Mouse (Mus musculus): ENCODE results near the gene Abcd1. TPM values are rescaled to one million over a fixed set of nuclear protein-coding genes. Genes with fewer than 3 reads are reported as not detected.
"Not testable (repeated sequence)": the region's sequence is repeated elsewhere in the genome, so short reads cannot be mapped to it uniquely, and the experiment has no call there.

Gene Abcd1
- polyA plus RNA-seq, 1 experiment from 2014 or later = 10.4 TPM

GRCm38 (mm10) chrX:73715476-73716108 is 805 bp upstream of the Abcd1 start:
- WGBS = 28% methylated on average over 20 of the region's 21 CpGs

GRCm38 (mm10) chrX:73716709-73717545 is 530 bp downstream of the Abcd1 start:
- Histone ChIP-seq H3K36me3 (replicated peaks) (no peaks in the 10 kb centered on the region; the same call in 1 of the 2 replicates), H3K9ac (peak overlapping the region; percentile 45), H3K27me3 (no peaks in the 10 kb centered on the region), H3K9me3 (no peaks in the 10 kb centered on the region), H3K27ac (peak overlapping the region; percentile 82; the same call in 1 of the 2 replicates), H3K4me2 (peak overlapping the region; percentile 66), H3K4me1 (peaks cover 35% of the 10 kb centered on the region), H3K4me3 (replicated peaks) (peak overlapping the region; percentile 52)
- ATAC-seq (ENCODE audit: low FRiP score) = peak; percentile 71
- WGBS = 30% methylated on average over 29 of the region's 30 CpGs

More at GRCm38 (mm10) chrX:73715476-73716108, 805 bp upstream of the Abcd1 start:
- Histone ChIP-seq H3K4me2 (peak overlapping the region; percentile 66), H3K27me3 (no peaks in the 10 kb centered on the region), H3K4me1 (peaks cover 35% of the 10 kb centered on the region), H3K4me3 (replicated peaks) (peak overlapping the region; percentile 52), H3K27ac (peak overlapping the region; percentile 82), H3K9me3 (no peaks in the 10 kb centered on the region), H3K36me3 (replicated peaks) (peaks cover 5% of the 10 kb centered on the region), H3K9ac (peak overlapping the region; percentile 54)
- ATAC-seq (ENCODE audit: low FRiP score) = no peak; the same call in none of the 2 replicates

DNA sequence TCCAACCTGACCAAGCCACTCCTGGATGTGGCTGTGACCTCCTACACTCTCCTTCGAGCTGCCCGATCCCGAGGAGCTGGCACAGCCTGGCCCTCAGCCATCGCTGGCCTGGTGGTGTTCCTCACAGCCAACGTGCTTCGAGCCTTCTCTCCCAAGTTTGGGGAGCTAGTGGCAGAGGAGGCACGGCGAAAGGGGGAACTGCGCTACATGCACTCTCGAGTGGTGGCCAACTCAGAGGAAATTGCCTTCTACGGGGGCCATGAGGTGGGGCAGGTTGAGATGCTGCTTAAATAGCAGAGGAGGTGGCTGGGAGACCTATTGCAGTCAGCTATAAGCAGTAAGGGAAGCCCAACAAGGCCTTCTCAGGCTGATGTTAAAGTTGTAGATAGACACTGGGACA is 1.3 kb downstream of the Abcd1 start:
- H3K27ac ChIP-seq = no peak overlapping the region
- H3K36me3 ChIP-seq (replicated peaks) = no peaks in the 10 kb centered on the region; the same call in 1 of the 2 replicates
- no peaks in the 10 kb centered on the region for H3K9me3 ChIP-seq
- ATAC-seq (ENCODE audit: low FRiP score) = no peak
- H3K4me3 ChIP-seq (replicated peaks) = peak overlapping the region; percentile 52; the same call in 1 of the 2 replicates
- peak overlapping the region; percentile 66 for H3K4me2 ChIP-seq
- no peak overlapping the region for H3K9ac ChIP-seq
- H3K27me3 ChIP-seq = no peaks in the 10 kb centered on the region
- H3K4me1 ChIP-seq = peaks cover 35% of the 10 kb centered on the region
- 72% methylated on average over 11 of the region's 11 CpGs for WGBS

DNA sequence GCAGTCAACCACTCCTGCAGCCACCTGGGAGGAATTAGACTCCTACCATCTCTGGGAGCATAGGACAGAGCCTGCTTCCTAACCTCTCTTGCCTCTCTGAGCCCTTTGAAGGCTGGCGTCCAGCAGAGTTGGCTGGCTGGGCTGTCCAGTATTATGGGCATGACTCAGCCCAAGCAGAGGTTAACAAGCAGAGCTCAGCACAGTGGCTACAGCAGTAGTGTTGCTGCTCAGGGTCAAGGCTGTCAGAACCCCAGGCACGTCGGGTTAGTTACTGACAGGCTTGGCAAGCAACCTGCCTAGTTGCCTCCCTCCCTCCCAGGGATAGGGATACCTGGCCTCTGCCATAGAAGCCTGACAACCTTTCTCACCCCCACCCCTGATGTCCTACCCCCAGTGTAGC is 1.9 kb downstream of the Abcd1 start:
- Histone ChIP-seq H3K27me3 (no peaks in the 10 kb centered on the region), H3K4me3 (replicated peaks) (no peak overlapping the region), H3K9me3 (no peaks in the 10 kb centered on the region), H3K36me3 (replicated peaks) (no peaks in the 10 kb centered on the region; the same call in 1 of the 2 replicates), H3K9ac (peak overlapping the region; percentile 4; the same call in 1 of the 2 replicates), H3K27ac (no peak overlapping the region), H3K4me1 (peaks cover 35% of the 10 kb centered on the region), H3K4me2 (peak overlapping the region; percentile 66)
- no peak for ATAC-seq (ENCODE audit: low FRiP score)
- 54% methylated on average over 3 of the region's 3 CpGs for WGBS

DNA sequence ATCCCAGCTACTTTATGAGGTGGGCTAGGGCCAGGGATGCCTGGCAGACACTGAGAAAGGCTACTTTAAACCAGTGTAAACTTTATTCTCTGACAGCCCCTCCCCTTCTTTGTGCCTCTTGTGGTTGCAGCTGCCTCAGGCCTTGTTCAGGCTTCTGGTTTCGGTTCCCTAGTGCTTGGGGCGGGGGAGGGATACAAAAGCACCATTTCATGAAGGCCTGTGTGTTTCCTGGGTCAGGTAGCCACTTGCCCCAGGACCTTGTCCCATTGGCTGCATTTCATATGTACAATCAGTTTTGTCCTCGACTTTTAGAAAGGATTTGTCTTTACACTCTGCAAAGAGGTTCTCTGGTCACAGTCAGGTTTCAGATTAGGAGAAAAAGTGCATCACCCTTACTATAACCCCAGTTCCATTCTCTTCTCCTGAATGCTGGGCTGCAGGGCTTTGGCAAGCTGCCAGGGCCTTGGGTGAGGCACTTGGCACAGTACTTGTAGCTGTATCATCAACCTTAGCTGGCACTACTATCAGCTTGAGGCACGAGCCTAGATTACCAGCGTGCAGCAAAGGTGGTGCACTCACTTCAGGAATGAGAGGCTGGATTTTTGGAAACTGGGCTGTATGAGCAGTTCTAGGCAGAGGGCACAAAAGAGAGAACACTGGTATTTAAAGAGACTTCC is 2.4 kb downstream of the Abcd1 start:
- H3K4me3 ChIP-seq (replicated peaks) = no peak overlapping the region
- 39% methylated on average over 5 of the region's 5 CpGs for WGBS
- H3K4me2 ChIP-seq = peak overlapping the region; percentile 66
- H3K9me3 ChIP-seq = no peaks in the 10 kb centered on the region
- H3K27me3 ChIP-seq = no peaks in the 10 kb centered on the region
- no peaks in the 10 kb centered on the region for H3K36me3 ChIP-seq (replicated peaks)
- peak overlapping the region; percentile 36; the same call in 1 of the 2 replicates for H3K27ac ChIP-seq
- H3K9ac ChIP-seq = peak overlapping the region; percentile 4; the same call in 1 of the 2 replicates
- no peak for ATAC-seq (ENCODE audit: low FRiP score)
- peaks cover 35% of the 10 kb centered on the region for H3K4me1 ChIP-seq

GRCm38 (mm10) chrX:73730908-73731307 is 14.5 kb downstream of the Abcd1 start:
- Histone ChIP-seq H3K36me3 (replicated peaks) (no peaks in the 10 kb centered on the region), H3K4me3 (replicated peaks) (no peak overlapping the region), H3K9me3 (no peaks in the 10 kb centered on the region), H3K27ac (no peak overlapping the region), H3K9ac (no peak overlapping the region), H3K4me2 (no peak overlapping the region), H3K27me3 (no peaks in the 10 kb centered on the region), H3K4me1 (no peaks in the 10 kb centered on the region)
- 53% methylated on average over 1 of the region's 1 CpGs for WGBS
- ATAC-seq (ENCODE audit: low FRiP score) = no peak

DNA sequence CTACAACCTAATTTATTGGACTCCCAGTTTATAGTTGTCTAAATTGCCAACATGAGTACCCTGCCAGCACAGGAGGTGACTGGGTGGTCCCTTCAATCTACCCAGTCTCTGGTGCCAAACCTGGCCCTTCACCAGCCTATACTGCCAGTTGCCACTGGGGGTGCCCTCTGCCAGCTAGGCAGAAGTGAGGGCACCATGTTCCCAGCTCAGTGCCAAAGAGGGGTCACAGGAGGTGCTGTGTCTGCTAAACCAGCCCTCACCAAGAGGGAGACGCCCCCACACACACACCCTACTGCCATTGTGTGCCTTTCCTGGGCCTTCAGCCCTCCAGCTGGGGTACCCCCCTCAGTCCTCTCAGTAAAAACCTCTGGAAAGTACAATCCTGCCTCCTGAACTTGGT is 21.8 kb downstream of the Abcd1 start:
- H3K4me3 ChIP-seq (replicated peaks) = no peak overlapping the region
- no peaks in the 10 kb centered on the region for H3K9me3 ChIP-seq
- no peak overlapping the region for H3K9ac ChIP-seq
- ATAC-seq (ENCODE audit: low FRiP score) = no peak
- H3K27me3 ChIP-seq = no peaks in the 10 kb centered on the region
- H3K4me1 ChIP-seq = no peaks in the 10 kb centered on the region
- H3K27ac ChIP-seq = no peak overlapping the region
- H3K36me3 ChIP-seq (replicated peaks) = no peaks in the 10 kb centered on the region
- 56% methylated on average over 1 of the region's 1 CpGs for WGBS
- H3K4me2 ChIP-seq = no peak overlapping the region

GRCm38 (mm10) chrX:73739151-73739550 is 22.8 kb downstream of the Abcd1 start:
- no peak overlapping the region for H3K9ac ChIP-seq
- H3K4me1 ChIP-seq = no peaks in the 10 kb centered on the region
- WGBS = 68% methylated on average over 5 of the region's 5 CpGs
- no peaks in the 10 kb centered on the region for H3K9me3 ChIP-seq
- no peak overlapping the region for H3K4me2 ChIP-seq
- no peak overlapping the region for H3K4me3 ChIP-seq (replicated peaks)
- ATAC-seq (ENCODE audit: low FRiP score) = no peak
- H3K36me3 ChIP-seq (replicated peaks) = no peaks in the 10 kb centered on the region
- H3K27me3 ChIP-seq = no peaks in the 10 kb centered on the region
- no peak overlapping the region for H3K27ac ChIP-seq

GRCm38 (mm10) chrX:73739841-73740240 is 23.4 kb downstream of the Abcd1 start:
- not testable (repeated sequence) for ATAC-seq (ENCODE audit: low FRiP score); H3K9me3 ChIP-seq; H3K9ac ChIP-seq; H3K4me2 ChIP-seq; H3K27ac ChIP-seq; H3K4me3 ChIP-seq (replicated peaks); H3K4me1 ChIP-seq; H3K27me3 ChIP-seq; H3K36me3 ChIP-seq (replicated peaks)
- 96% methylated on average over 7 of the region's 7 CpGs for WGBS

DNA sequence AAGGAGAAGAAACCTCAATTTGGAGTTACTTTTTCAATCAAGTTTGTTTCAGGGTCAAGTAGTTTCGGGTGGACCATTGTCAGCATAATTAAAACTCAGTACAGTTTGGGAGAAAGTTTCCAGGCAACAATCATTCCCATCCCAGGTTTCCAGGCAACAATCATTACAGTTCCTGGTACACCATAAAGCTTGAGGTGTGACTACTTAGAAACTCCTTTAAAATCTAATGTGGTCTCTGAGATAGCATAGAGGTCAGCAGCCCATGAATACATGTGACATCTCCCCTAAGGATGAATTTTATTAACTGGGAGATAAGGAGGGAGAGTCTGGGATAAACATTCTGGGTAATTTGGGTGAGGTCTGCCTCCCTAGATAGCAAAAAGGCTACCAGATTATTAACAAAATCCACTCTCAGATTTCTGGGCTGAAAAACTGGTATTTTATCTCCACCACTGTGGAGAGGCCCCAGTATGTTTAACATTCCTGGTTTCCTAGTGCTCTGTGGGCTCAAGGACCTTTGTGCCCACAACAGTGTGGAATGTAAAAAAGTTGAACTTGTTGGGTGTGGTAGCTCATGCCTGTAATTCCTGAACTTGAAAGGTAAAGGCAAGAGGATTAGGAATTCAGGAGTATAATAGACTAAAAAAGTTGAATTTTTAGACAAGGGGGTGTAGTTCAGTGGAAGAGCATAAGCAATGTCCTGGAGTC is 28.5 kb downstream of the Abcd1 start:
- Histone ChIP-seq H3K4me2 (no peak overlapping the region), H3K36me3 (replicated peaks) (no peaks in the 10 kb centered on the region), H3K27ac (no peak overlapping the region), H3K9me3 (no peaks in the 10 kb centered on the region), H3K4me3 (replicated peaks) (no peak overlapping the region), H3K9ac (no peak overlapping the region), H3K4me1 (no peaks in the 10 kb centered on the region), H3K27me3 (no peaks in the 10 kb centered on the region)
- ATAC-seq (ENCODE audit: low FRiP score) = no peak
- 61% methylated on average over 1 of the region's 1 CpGs for WGBS

GRCm38 (mm10) chrX:73748977-73749376 is 32.6 kb downstream of the Abcd1 start:
- no peaks in the 10 kb centered on the region for H3K4me1 ChIP-seq
- no peak overlapping the region for H3K27ac ChIP-seq
- H3K27me3 ChIP-seq = no peaks in the 10 kb centered on the region
- no peak overlapping the region for H3K9ac ChIP-seq
- WGBS = 85% methylated on average over 1 of the region's 1 CpGs
- H3K36me3 ChIP-seq (replicated peaks) = no peaks in the 10 kb centered on the region
- no peak for ATAC-seq (ENCODE audit: low FRiP score)
- no peaks in the 10 kb centered on the region for H3K9me3 ChIP-seq
- H3K4me3 ChIP-seq (replicated peaks) = no peak overlapping the region
- H3K4me2 ChIP-seq = no peak overlapping the region

All from forebrain, embryonic 12.5 days (tissue).